Mouse (Mus musculus): ENCODE results near the gene Parvb. TPM values are rescaled to one million over a fixed set of nuclear protein-coding genes. Genes with fewer than 3 reads are reported as not detected.

The Parvb gene
- polyA plus RNA-seq, 1 experiment from 2014 or later, result 2.8 TPM

- Histone ChIP-seq H3K36me3 (ENCODE audit: control insufficient read depth, insufficient read depth) (peaks cover 19% of the 10 kb centered on the region), H3K4me3 (ENCODE audit: low read depth, low read length) (no peak overlapping the region), H3K9me3 (ENCODE audit: control insufficient read depth) (no peaks in the 10 kb centered on the region), H3K27ac (ENCODE audit: low read depth, low read length) (no peak overlapping the region), H3K9ac (ENCODE audit: low read depth, low read length) (no peak overlapping the region), H3K4me2 (replicated peaks; ENCODE audit: low read depth) (no peak overlapping the region), H3K4me1 (replicated peaks; ENCODE audit: control insufficient read depth, insufficient read depth, low read length) (no peaks in the 10 kb centered on the region), H3K27me3 (replicated peaks; ENCODE audit: control insufficient read depth, insufficient read depth, low read length) (no peaks in the 10 kb centered on the region)
- TF ChIP-seq CTCF (IDR thresholded peaks at IDR 0.05; ENCODE audit: low read depth), result no peak
- ATAC-seq, result no peak
These were observed 15.8 kb upstream of the Parvb start for GRCm38 (mm10) chr15:84216026-84216425.

DNA sequence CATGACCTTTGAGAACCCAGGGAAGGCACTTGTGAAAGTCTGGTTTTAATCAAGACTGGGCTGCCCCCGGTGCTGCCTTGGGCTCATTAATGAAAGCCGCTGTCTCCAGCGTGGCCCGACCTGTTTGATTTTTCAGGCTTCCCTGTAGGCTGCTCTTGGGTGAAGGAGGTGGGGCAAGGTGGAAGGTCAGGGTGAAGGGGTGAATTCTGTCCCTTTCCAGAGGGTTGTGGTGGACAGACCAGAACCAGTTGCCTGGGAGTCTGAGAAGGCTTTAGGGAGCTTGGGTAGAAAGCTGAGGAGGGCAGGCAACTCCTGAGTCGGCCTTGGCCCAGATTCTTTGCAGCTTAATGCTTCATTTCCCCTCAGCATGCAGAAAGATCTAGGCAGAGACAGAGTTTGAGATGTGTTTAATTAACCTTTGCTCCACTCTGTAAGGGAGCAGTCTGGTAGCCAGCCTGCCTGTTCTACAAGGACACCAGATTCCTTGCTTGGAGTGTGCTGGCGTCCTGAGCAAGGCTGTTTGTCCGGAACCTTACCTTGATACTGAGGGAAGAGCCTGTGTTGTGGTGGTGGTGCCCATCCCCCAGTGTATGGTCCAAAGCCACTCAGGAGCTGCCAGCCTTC lies 15.3 kb upstream of the Parvb start:
- Histone ChIP-seq H3K36me3 (ENCODE audit: control insufficient read depth, insufficient read depth) (peaks cover 14% of the 10 kb centered on the region; the same call in 1 of the 2 replicates), H3K9ac (ENCODE audit: low read depth, low read length) (no peak overlapping the region), H3K27ac (ENCODE audit: low read depth, low read length) (no peak overlapping the region; the same call in 1 of the 2 replicates), H3K4me3 (ENCODE audit: low read depth, low read length) (no peak overlapping the region), H3K9me3 (ENCODE audit: control insufficient read depth) (no peaks in the 10 kb centered on the region), H3K4me1 (replicated peaks; ENCODE audit: control insufficient read depth, insufficient read depth, low read length) (no peaks in the 10 kb centered on the region), H3K4me2 (replicated peaks; ENCODE audit: low read depth) (no peak overlapping the region), H3K27me3 (replicated peaks; ENCODE audit: control insufficient read depth, insufficient read depth, low read length) (no peaks in the 10 kb centered on the region)
- 19% methylated on average over 7 of the region's 7 CpGs for WGBS
- no peak for TF ChIP-seq CTCF (IDR thresholded peaks at IDR 0.05; ENCODE audit: low read depth)
- no peak for ATAC-seq

DNA sequence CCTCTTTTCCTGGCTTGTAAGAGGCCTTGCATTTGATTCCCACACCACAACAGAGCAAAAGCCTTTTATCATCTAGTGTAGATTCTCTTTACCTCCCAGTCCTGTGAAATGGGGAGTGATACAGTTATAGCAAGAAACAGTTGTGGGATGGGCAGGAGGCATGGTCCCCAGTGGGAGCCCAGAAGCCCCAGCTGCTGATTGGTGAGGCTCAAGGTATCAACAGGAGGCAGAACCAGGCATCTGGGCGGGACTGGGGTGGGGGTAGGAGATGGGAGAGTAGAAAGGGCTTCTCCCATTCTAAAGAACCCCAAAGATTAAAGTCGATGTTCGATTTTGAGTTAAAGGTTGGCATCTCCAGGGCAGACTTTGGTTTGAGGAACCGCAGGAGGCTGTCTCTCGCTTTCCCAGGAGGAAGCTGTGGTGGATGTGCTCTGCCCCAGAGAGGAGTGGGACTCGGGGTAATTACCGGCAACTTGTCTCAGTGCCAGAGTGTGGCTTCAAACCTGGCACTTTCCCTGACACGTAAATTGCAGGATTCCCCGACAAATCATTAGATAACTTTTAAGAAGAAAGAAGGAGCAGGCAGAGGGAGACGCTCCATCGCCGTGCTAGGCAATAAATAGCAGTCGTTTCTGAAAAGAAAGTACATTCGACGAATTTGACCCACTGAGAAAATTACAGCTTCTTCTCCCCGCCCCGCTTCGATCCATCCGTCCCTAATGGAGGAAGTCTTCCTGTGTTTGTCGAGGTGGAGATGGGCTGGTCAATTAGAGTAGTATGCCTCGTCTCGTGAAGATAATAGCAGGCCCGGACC lies 13.7 kb upstream of the Parvb start:
- peak overlapping the region; percentile 21; the same call in 1 of the 2 replicates for H3K4me2 ChIP-seq (replicated peaks; ENCODE audit: low read depth)

DNA sequence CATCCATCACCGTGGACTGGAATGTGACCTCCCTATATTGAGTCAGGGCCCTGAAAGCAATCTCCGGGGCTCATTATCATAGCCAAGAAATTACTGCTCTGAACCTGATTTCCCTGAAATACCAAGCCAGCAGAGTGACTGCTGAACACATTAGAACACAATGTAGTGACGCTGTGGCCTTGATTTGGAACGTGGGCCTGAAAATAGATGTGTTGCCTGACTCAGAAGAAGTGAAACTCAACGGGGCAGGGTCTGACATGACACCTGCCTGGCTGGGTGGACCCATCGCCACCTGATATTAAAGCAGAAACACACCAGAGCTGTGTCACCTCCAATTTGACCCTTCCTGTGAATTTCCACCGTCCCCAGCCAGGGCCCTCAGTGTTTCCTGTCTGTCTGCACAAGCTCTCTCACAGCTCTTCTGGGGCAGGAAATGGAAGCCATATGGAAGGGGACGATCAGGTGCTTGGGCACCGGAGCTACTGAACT lies 13.0 kb upstream of the Parvb start:
- TF ChIP-seq CTCF (IDR thresholded peaks at IDR 0.05; ENCODE audit: low read depth), result no peak
- no peaks in the 10 kb centered on the region for H3K4me1 ChIP-seq (replicated peaks; ENCODE audit: control insufficient read depth, insufficient read depth, low read length)
- H3K9me3 ChIP-seq (ENCODE audit: control insufficient read depth), result no peaks in the 10 kb centered on the region
- 19% methylated on average over 9 of the region's 9 CpGs for WGBS
- peaks cover 8% of the 10 kb centered on the region; the same call in 1 of the 2 replicates for H3K36me3 ChIP-seq (ENCODE audit: control insufficient read depth, insufficient read depth)
- ATAC-seq, result no peak
- H3K27me3 ChIP-seq (replicated peaks; ENCODE audit: control insufficient read depth, insufficient read depth, low read length), result no peaks in the 10 kb centered on the region
- no peak overlapping the region for H3K4me3 ChIP-seq (ENCODE audit: low read depth, low read length)
- no peak overlapping the region for H3K9ac ChIP-seq (ENCODE audit: low read depth, low read length)
- peak overlapping the region; percentile 21; the same call in 1 of the 2 replicates for H3K4me2 ChIP-seq (replicated peaks; ENCODE audit: low read depth)
- no peak overlapping the region; the same call in 1 of the 2 replicates for H3K27ac ChIP-seq (ENCODE audit: low read depth, low read length)

More for the DNA sequence above, 13.7 kb upstream of the Parvb start:
- Histone ChIP-seq H3K27ac (ENCODE audit: low read depth, low read length) (no peak overlapping the region), H3K27me3 (replicated peaks; ENCODE audit: control insufficient read depth, insufficient read depth, low read length) (no peaks in the 10 kb centered on the region), H3K9ac (ENCODE audit: low read depth, low read length) (no peak overlapping the region), H3K36me3 (ENCODE audit: control insufficient read depth, insufficient read depth) (peaks cover 8% of the 10 kb centered on the region; the same call in 1 of the 2 replicates), H3K9me3 (ENCODE audit: control insufficient read depth) (no peaks in the 10 kb centered on the region), H3K4me3 (ENCODE audit: low read depth, low read length) (no peak overlapping the region), H3K4me1 (replicated peaks; ENCODE audit: control insufficient read depth, insufficient read depth, low read length) (no peaks in the 10 kb centered on the region)
- no peak for ATAC-seq
- TF ChIP-seq CTCF (IDR thresholded peaks at IDR 0.05; ENCODE audit: low read depth), result no peak
- 20% methylated on average over 23 of the region's 23 CpGs for WGBS

GRCm38 (mm10) chr15:84221539-84221938 lies 10.3 kb upstream of the Parvb start:
- Histone ChIP-seq H3K36me3 (ENCODE audit: control insufficient read depth, insufficient read depth) (no peaks in the 10 kb centered on the region), H3K27me3 (replicated peaks; ENCODE audit: control insufficient read depth, insufficient read depth, low read length) (no peaks in the 10 kb centered on the region), H3K9me3 (ENCODE audit: control insufficient read depth) (no peaks in the 10 kb centered on the region), H3K27ac (ENCODE audit: low read depth, low read length) (no peak overlapping the region), H3K4me1 (replicated peaks; ENCODE audit: control insufficient read depth, insufficient read depth, low read length) (no peaks in the 10 kb centered on the region), H3K9ac (ENCODE audit: low read depth, low read length) (no peak overlapping the region), H3K4me3 (ENCODE audit: low read depth, low read length) (no peak overlapping the region), H3K4me2 (replicated peaks; ENCODE audit: low read depth) (no peak overlapping the region)
- TF ChIP-seq CTCF (IDR thresholded peaks at IDR 0.05; ENCODE audit: low read depth), result no peak
- WGBS, result 68% methylated on average over 5 of the region's 5 CpGs
- no peak for ATAC-seq

DNA sequence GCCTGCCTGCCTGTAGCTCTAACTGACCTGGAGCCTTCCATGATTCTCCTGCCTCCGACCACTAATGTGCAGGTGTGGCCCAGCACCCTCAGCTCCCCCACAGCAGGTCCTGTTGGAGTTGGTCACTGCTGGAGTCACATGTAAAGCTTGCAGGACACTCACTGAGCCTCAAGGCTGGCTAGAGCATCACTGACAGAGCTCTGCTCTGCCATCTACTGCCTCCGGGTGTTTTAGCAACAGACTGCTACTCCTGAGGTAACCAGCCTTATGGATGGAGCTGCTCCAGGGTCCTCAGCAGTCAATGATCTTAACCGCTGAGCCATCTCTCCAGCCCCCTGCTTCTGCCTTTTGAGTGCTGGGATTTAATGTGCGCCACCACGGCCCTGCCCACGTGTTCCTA lies 8.4 kb upstream of the Parvb start:
- Histone ChIP-seq H3K4me1 (replicated peaks; ENCODE audit: control insufficient read depth, insufficient read depth, low read length) (no peaks in the 10 kb centered on the region), H3K27ac (ENCODE audit: low read depth, low read length) (no peak overlapping the region), H3K27me3 (replicated peaks; ENCODE audit: control insufficient read depth, insufficient read depth, low read length) (no peaks in the 10 kb centered on the region), H3K4me2 (replicated peaks; ENCODE audit: low read depth) (no peak overlapping the region), H3K9me3 (ENCODE audit: control insufficient read depth) (no peaks in the 10 kb centered on the region), H3K9ac (ENCODE audit: low read depth, low read length) (no peak overlapping the region), H3K4me3 (ENCODE audit: low read depth, low read length) (no peak overlapping the region), H3K36me3 (ENCODE audit: control insufficient read depth, insufficient read depth) (no peaks in the 10 kb centered on the region)
- peak; percentile 47 for TF ChIP-seq CTCF (IDR thresholded peaks at IDR 0.05; ENCODE audit: low read depth)
- WGBS, result 37% methylated on average over 6 of the region's 6 CpGs
- no peak for ATAC-seq

Data from intestine, postnatal 0 days (tissue).